Mouse (Mus musculus) intestine, embryonic 14.5 days (tissue): ENCODE results near the gene Zfand3. TPM values are rescaled to one million over a fixed set of nuclear protein-coding genes. Genes with fewer than 3 reads are reported as not detected.

Experiments
- ATAC-seq: fragments of 200-750 bp; cut with Nextera tagmentation; replicated peaks from 2 replicates; pipeline ENCODE4 v1.8.0; 2017; ENCODE audit warnings: low read depth, moderate number of reproducible peaks, moderate TSS enrichment, moderate library complexity; ENCODE audit not compliant: low FRiP score, low TSS enrichment
- DNase-seq: peaks from one replicate; pipeline ENCODE4 v3.0.0-alpha.2; 2018; ENCODE audit warnings: low spot score
- H3K27ac ChIP-seq: fragments of 300-500 bp; sonication (generic); 2 replicates; pipeline ENCODE4 v1.5.1; 2014; ENCODE audit warnings: low read depth, mild to moderate bottlenecking, control low read depth
- H3K27me3 ChIP-seq: fragments of 300-500 bp; sonication (generic); replicated peaks from 2 replicates; pipeline ENCODE4 v1.6.1; 2014; ENCODE audit warnings: low read length, control low read depth; ENCODE audit not compliant: control insufficient read depth, insufficient read depth
- H3K36me3 ChIP-seq: fragments of 300-500 bp; sonication (generic); 2 replicates; pipeline ENCODE4 v1.6.1; 2014; ENCODE audit warnings: low read length, control low read depth; ENCODE audit not compliant: control insufficient read depth, insufficient read depth
- H3K4me1 ChIP-seq: fragments of 300-500 bp; sonication (generic); replicated peaks from 2 replicates; pipeline ENCODE4 v1.6.1; 2014; ENCODE audit warnings: low read length, control low read depth, mixed read lengths; ENCODE audit not compliant: control insufficient read depth, insufficient read depth
- H3K4me2 ChIP-seq: fragments of 300-500 bp; sonication (generic); 2 replicates; pipeline ENCODE4 v1.6.1; 2014; ENCODE audit warnings: low read length
- H3K4me3 ChIP-seq: fragments of 300-500 bp; sonication (generic); 2 replicates; pipeline ENCODE4 v1.5.1; 2014; ENCODE audit warnings: low read depth, low read length, control low read depth, mixed read lengths
- H3K9ac ChIP-seq: fragments of 300-500 bp; sonication (generic); 2 replicates; pipeline ENCODE4 v1.6.1; 2014; ENCODE audit warnings: mild to moderate bottlenecking, low read length
- H3K9me3 ChIP-seq: fragments of 300-500 bp; sonication (generic); 2 replicates; pipeline ENCODE4 v1.6.1; 2016; ENCODE audit warnings: low read length, control low read depth; ENCODE audit not compliant: control insufficient read depth
- WGBS: fragments of 180-500 bp; shearing (Covaris S2); extraction: QIAGEN DNeasy Blood & Tissue Kit; methylation state at CpG from one replicate; pipeline ENCODE4 v1.1.7; 2014; 5-methylcytosine and 5-hydroxymethylcytosine counted together
- polyA plus RNA-seq: library from polyadenylated mRNA; unstranded; fragments of >200 nt; fragmentation: Nextera tagmentation; extraction: Ambion mirVana; gene quantifications from 2 replicates; pipeline ENCODE4 v1.2.1, GENCODE M21; 2014

Zfand3 gene
- polyA plus RNA-seq, 1 experiment from 2014 or later: 40.9 TPM

DNA sequence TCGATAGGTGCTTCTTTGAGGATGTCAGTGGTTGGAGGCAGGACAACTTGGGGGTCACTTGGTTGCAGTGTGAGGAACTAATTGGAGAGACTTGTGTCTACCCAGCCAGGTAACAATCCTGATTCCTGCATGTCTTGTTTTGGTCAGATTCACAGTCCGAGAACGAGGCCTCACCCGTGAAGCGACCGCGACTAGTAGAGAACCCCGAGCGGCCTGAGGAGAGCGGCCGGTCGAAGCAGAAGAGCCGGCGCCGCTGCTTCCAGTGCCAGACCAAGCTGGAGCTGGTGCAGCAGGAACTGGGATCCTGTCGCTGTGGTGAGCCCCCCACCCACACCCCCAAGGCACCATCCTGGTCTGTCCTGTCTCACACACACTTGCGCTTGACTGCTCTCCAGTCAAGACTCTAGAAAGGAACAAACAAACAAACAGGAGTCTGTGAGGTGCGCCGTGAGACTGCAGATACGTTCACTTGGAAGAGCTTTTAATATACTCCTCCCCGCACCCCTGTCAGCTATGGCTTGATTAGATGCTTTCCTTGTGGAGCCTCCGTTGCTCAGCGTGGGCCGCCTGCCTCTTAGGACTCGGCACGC is 188.0 kb downstream of the Zfand3 start:
- no peak overlapping the region for H3K27ac ChIP-seq
- 82% methylated on average over 26 of the region's 26 CpGs for WGBS
- H3K9me3 ChIP-seq: no peaks in the 10 kb centered on the region
- no peaks in the 10 kb centered on the region for H3K27me3 ChIP-seq
- ATAC-seq: no peak
- H3K4me2 ChIP-seq: no peak overlapping the region
- H3K4me3 ChIP-seq: no peak overlapping the region
- peaks cover 15% of the 10 kb centered on the region for H3K4me1 ChIP-seq
- H3K36me3 ChIP-seq: peaks cover 16% of the 10 kb centered on the region
- no peak for DNase-seq
- H3K9ac ChIP-seq: no peak overlapping the region

DNA sequence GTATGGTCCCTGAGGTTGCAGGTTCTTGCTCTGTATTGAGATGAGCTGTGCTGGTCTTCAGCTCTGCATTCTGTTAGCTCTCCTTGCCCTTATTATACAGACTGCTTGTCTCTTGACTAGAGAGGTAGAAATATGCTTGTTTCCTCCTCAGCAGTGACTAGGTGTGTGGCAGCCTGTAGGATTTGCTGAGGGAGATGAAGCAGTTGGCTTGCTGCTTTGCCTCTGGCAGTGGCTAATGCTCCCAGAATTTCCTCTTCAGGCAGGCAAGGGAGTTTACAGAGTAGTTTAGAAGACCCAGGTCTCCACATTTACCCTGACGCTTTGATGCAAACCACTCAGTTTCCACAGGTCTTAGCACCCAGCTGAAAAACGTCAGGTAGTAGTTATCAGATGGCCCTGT is 189.1 kb downstream of the Zfand3 start:
- Histone ChIP-seq H3K4me2 (no peak overlapping the region), H3K9ac (no peak overlapping the region), H3K4me3 (no peak overlapping the region), H3K36me3 (peaks cover 16% of the 10 kb centered on the region), H3K27me3 (no peaks in the 10 kb centered on the region), H3K4me1 (peaks cover 13% of the 10 kb centered on the region), H3K27ac (no peak overlapping the region), H3K9me3 (no peaks in the 10 kb centered on the region)
- ATAC-seq: no peak
- DNase-seq: no peak
- WGBS: 58% methylated on average over 2 of the region's 2 CpGs

DNA sequence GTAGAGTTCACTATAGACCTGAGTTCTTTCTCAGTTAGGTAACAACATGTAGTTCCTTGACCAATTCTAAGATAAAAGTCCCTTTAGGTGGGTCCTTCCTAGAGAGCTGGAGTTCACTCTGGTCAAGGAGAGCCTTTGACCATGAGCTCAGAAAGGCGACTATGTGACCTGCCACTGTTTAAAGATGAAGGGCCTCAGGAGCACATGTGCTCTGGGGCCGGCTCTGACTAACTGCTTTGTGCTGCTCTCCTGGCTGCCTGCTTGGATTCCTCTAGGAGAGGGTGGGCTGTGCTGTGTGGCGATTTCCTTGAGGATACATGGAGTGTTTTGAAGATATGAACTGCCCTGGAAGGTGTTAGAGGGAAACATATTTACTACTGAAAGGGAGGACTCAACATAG is 189.6 kb downstream of the Zfand3 start:
- Histone ChIP-seq H3K27ac (no peak overlapping the region), H3K27me3 (no peaks in the 10 kb centered on the region), H3K4me2 (no peak overlapping the region), H3K9ac (no peak overlapping the region), H3K36me3 (peaks cover 16% of the 10 kb centered on the region), H3K4me3 (no peak overlapping the region), H3K9me3 (no peaks in the 10 kb centered on the region), H3K4me1 (peaks cover 16% of the 10 kb centered on the region)
- ATAC-seq (no peak), DNase-seq (no peak)
- 58% methylated on average over 3 of the region's 3 CpGs for WGBS

DNA sequence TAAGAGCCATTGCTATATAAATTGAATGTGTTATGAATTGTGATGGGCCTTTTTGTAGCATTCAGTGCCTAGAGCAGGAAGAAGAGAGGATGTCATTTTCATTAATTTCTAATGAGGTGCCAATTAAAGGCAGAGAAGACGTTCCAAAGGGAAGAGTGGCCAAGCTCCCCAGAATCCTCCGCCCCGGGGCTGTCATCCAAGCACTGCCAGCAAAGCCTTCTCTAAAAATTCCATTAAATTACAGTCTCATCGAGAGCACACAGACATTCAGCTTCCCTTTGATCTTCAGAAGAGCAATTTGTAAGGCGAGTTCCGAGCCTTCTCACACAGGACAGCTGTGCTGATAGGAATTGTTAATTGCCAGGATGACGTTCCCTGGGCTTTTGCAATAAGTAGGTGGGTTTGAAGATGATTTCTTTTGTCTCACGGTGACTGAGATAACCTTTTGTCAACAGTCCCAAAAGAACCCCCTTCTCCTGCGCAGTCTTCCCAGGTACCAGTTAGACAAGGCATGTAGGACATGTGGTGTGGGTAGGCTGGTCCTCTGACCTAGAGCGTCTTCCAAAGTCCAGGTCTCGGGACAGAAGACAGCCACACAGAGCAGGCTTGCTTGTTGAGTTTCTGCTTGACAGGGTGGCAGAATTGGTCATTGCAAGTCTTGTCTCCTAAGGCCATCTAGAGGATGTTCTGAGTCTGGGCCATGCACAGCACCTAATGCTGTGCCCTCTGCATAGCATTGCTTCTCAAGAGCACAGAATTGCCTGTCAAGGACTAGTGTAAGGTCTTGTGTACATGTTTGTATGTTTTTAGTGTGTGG is 190.3 kb downstream of the Zfand3 start:
- Histone ChIP-seq H3K4me2 (no peak overlapping the region), H3K4me1 (peaks cover 22% of the 10 kb centered on the region), H3K9me3 (no peaks in the 10 kb centered on the region), H3K4me3 (no peak overlapping the region), H3K27me3 (no peaks in the 10 kb centered on the region), H3K27ac (no peak overlapping the region), H3K9ac (no peak overlapping the region), H3K36me3 (peaks cover 16% of the 10 kb centered on the region)
- 66% methylated on average over 11 of the region's 11 CpGs for WGBS
- DNase-seq: no peak
- ATAC-seq: no peak

DNA sequence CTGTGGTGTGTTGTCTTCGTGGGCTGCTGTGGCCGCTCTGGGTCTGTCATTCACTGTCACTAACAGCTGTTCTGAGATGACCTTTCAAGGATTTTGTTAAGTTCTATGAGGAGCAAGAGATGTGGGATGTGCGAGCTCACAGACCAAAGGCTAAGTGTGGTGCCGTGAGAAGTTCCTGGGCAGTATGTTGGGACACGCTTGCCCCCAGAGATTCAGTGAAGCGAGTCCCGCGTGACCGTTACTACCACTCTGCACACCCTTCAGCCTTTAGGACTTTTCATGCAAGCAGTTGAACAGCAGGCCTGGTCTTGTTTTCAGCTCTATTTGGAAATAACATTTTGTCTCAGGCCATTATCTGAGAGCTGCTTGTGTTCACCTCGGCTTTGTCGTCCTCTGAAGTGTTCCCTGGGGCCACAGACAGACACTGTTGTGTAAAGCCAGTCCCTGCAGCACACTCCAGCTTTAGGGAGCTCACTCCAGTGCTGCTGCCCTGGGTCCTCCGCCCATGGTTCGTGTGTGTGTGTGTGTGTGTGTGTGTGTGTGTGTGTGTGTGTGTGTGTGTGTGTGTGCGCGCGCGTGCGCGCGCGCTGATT is 191.2 kb downstream of the Zfand3 start:
- ATAC-seq (no peak), DNase-seq (no peak)
- H3K27me3 ChIP-seq: no peaks in the 10 kb centered on the region
- H3K4me3 ChIP-seq: no peak overlapping the region
- H3K9me3 ChIP-seq: no peaks in the 10 kb centered on the region
- H3K9ac ChIP-seq: no peak overlapping the region
- WGBS: 89% methylated on average over 19 of the region's 21 CpGs
- H3K27ac ChIP-seq: no peak overlapping the region
- peaks cover 24% of the 10 kb centered on the region for H3K4me1 ChIP-seq
- H3K4me2 ChIP-seq: no peak overlapping the region
- H3K36me3 ChIP-seq: peaks cover 16% of the 10 kb centered on the region

DNA sequence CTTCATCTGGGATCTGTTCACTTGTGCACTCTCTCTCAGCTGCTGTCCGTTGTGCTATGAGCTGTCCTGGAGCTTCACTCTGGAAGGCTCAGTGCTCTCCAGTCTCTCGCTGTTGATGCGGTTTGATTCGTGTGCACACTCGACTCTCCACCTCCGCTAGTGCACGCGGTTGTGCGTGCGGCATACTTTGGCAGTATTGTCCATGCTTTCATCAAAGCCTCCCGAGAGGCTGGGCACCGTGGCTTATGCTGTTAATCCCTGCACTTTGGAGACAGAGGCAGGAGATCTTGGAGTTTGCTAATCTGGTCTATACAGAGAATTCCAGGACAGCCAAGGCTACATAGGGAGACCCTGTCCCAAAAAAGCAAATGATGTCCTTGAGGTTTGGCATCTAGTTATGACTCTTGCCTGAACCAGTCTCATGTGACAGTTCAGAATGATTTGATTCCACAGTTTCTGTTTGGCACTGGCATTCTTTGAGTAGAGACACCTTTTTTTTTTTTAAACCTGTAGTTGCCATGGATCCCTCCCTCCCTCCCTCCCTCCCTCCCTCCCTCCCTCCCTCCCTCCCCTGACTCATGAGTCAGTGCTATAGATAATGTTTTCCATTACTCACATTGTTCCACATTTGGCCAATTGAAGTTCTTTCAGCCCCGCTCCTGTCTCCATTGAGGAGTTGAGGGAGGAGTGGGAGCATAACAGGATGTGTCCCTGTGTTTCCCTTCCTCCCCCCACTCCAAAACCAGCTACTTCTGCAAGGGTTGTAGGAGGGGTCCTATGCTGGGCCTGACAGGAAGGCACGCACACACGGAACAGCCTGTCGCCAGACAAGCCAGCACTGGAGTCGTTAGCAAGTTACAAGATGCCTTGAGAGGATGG is 192.1 kb downstream of the Zfand3 start:
- DNase-seq: no peak
- no peak for ATAC-seq
- Histone ChIP-seq H3K36me3 (peaks cover 16% of the 10 kb centered on the region), H3K4me2 (no peak overlapping the region), H3K27ac (no peak overlapping the region), H3K4me3 (no peak overlapping the region), H3K9ac (no peak overlapping the region), H3K27me3 (no peaks in the 10 kb centered on the region), H3K4me1 (peaks cover 29% of the 10 kb centered on the region), H3K9me3 (no peaks in the 10 kb centered on the region)
- 72% methylated on average over 17 of the region's 17 CpGs for WGBS

DNA sequence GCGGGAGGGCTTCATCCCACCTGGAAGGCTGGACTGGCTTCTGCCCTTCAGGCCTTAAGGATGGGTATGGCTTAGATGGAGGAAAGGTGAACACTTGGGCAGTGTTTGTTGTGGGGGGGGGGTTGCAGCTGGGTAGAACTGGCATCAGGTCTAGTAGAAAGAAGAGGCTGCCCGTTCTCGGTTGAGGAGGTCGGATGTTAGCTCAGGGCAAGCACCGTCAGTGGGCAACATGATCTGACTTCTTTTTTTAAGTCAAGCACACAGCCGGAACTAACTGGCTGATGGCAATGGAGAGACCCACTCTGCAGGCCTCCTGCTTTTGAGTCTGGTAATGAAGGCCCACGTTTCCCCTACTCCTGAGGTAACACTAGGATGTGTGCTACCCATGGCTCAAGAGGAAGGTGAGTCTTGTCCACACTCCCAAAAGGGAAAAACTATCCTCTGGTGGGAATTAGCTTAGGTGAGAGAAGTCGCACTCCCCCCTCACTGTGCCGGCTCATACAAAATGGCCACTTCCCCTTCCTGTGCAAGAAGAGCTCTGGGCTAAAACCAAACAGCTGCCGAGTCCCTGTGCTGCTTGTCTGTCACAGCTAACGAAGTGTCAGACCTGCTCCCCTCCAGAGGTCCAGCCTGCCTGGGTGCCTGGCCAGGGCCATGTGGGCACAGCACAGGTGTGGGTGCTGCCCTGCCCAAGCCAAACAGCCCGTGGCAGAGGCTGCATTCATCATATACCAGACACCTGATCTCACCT is 192.9 kb downstream of the Zfand3 start:
- Histone ChIP-seq H3K9ac (no peak overlapping the region), H3K4me2 (no peak overlapping the region), H3K9me3 (no peaks in the 10 kb centered on the region), H3K4me3 (no peak overlapping the region), H3K4me1 (peaks cover 29% of the 10 kb centered on the region), H3K27ac (no peak overlapping the region), H3K36me3 (peaks cover 15% of the 10 kb centered on the region), H3K27me3 (no peaks in the 10 kb centered on the region)
- ATAC-seq: 0 out of 2 replicates have a peak, but pooled peaks have one; percentile 16
- DNase-seq: no peak
- WGBS: 65% methylated on average over 12 of the region's 12 CpGs

DNA sequence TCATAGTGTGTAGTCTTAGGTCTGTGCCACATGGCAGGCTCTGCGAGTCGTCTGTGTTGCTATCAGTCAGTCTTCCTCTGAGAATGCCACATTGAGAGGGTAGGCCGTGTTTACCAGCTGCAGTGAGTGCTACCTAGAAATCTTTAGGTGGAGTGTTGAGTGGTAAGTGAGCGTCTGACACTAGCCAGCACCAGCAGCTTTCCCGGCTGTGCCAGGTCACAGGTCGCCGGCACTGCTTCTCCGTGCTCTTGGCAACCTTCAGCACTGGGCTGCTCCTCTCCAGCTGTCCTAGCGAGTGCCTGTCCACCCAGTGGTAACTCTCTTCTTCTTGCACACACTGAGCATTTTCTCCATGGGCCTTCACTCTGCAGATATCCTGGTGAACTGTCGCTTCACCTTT is 193.9 kb downstream of the Zfand3 start:
- DNase-seq (no peak), ATAC-seq (no peak)
- H3K9me3 ChIP-seq: no peaks in the 10 kb centered on the region
- peaks cover 29% of the 10 kb centered on the region for H3K4me1 ChIP-seq
- H3K9ac ChIP-seq: no peak overlapping the region
- H3K27ac ChIP-seq: no peak overlapping the region
- H3K27me3 ChIP-seq: no peaks in the 10 kb centered on the region
- no peak overlapping the region for H3K4me3 ChIP-seq
- peaks cover 7% of the 10 kb centered on the region; the same call in 1 of the 2 replicates for H3K36me3 ChIP-seq
- no peak overlapping the region for H3K4me2 ChIP-seq
- 51% methylated on average over 10 of the region's 10 CpGs for WGBS
